Mouse (Mus musculus): ENCODE results near the gene Hoxb6.

GRCm38 (mm10) chr11:96350341-96350624 lies 58.0 kb downstream of the Hoxb6 start, which contains the start of gene Hoxb2:
- TF ChIP-seq CTCF (IDR thresholded peaks at IDR 0.05; ENCODE audit: low read depth, low read length) (no peak), POLR2A (IDR thresholded peaks at IDR 0.05; ENCODE audit: borderline replicate concordance, low read depth, low read length) (no peak)
